Mouse (Mus musculus): Measurements from ENCODE around the gene Myom1. TPM values are rescaled to one million over a fixed set of nuclear protein-coding genes. Genes with fewer than 3 reads are reported as not detected.

The Myom1 gene
- polyA plus RNA-seq, 1 experiment from 2014 or later = 1.3 TPM

- no peak for ATAC-seq
- Histone ChIP-seq H3K4me2 (ENCODE audit: low read length) (no peak overlapping the region), H3K4me3 (replicated peaks; ENCODE audit: low read length) (no peak overlapping the region), H3K9me3 (ENCODE audit: control insufficient read depth, low read length) (no peaks in the 10 kb centered on the region), H3K27me3 (replicated peaks; ENCODE audit: control insufficient read depth, insufficient read depth, low read length) (no peaks in the 10 kb centered on the region), H3K36me3 (ENCODE audit: control insufficient read depth, insufficient read depth) (no peaks in the 10 kb centered on the region), H3K27ac (ENCODE audit: low read length) (no peak overlapping the region), H3K9ac (replicated peaks; ENCODE audit: low read depth, low read length) (no peak overlapping the region), H3K4me1 (replicated peaks; ENCODE audit: control insufficient read depth, insufficient read depth, low read length) (no peaks in the 10 kb centered on the region)
- WGBS = 83% methylated on average over 5 of the region's 5 CpGs
Measured at GRCm38 (mm10) chr17:71168205-71168815, 165.9 kb downstream of the Myom1 start.

DNA sequence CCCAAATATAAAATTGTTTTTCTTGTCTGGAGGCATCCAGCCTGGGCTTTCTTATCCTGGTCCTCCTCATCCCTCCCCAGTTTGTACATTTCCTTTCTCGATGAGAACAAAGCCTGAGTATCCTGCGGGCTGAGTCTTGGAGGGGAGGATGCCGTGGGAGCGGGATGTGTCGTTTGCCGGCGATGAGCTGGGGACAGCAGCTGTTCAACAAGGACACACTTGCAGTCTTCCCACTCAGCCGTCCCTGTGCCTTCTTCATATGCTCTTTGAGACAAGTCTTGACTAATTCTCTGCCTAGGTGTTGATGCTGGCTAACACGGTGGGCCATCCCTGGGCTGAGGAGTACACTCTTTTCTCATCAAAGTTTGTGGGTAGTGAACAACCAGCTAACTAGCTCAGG is 166.4 kb downstream of the Myom1 start:
- Histone ChIP-seq H3K9me3 (ENCODE audit: control insufficient read depth, low read length) (no peaks in the 10 kb centered on the region), H3K4me3 (replicated peaks; ENCODE audit: low read length) (no peak overlapping the region), H3K36me3 (ENCODE audit: control insufficient read depth, insufficient read depth) (no peaks in the 10 kb centered on the region), H3K27me3 (replicated peaks; ENCODE audit: control insufficient read depth, insufficient read depth, low read length) (no peaks in the 10 kb centered on the region), H3K4me2 (ENCODE audit: low read length) (no peak overlapping the region), H3K4me1 (replicated peaks; ENCODE audit: control insufficient read depth, insufficient read depth, low read length) (no peaks in the 10 kb centered on the region), H3K9ac (replicated peaks; ENCODE audit: low read depth, low read length) (no peak overlapping the region), H3K27ac (ENCODE audit: low read length) (no peak overlapping the region)
- ATAC-seq = no peak
- WGBS = 66% methylated on average over 9 of the region's 9 CpGs

- no peak overlapping the region for H3K27ac ChIP-seq (ENCODE audit: low read length)
- no peaks in the 10 kb centered on the region for H3K9me3 ChIP-seq (ENCODE audit: control insufficient read depth, low read length)
- no peaks in the 10 kb centered on the region for H3K27me3 ChIP-seq (replicated peaks; ENCODE audit: control insufficient read depth, insufficient read depth, low read length)
- H3K4me3 ChIP-seq (replicated peaks; ENCODE audit: low read length) = no peak overlapping the region
- H3K36me3 ChIP-seq (ENCODE audit: control insufficient read depth, insufficient read depth) = no peaks in the 10 kb centered on the region
- no peak overlapping the region for H3K9ac ChIP-seq (replicated peaks; ENCODE audit: low read depth, low read length)
- 82% methylated on average over 1 of the region's 1 CpGs for WGBS
- no peak overlapping the region for H3K4me2 ChIP-seq (ENCODE audit: low read length)
- H3K4me1 ChIP-seq (replicated peaks; ENCODE audit: control insufficient read depth, insufficient read depth, low read length) = no peaks in the 10 kb centered on the region
- no peak for ATAC-seq
Measured at GRCm38 (mm10) chr17:71169639-71170038, 167.2 kb downstream of the Myom1 start.

GRCm38 (mm10) chr17:71171161-71171560 is 168.7 kb downstream of the Myom1 start:
- Histone ChIP-seq H3K27ac (ENCODE audit: low read length) (no peak overlapping the region), H3K36me3 (ENCODE audit: control insufficient read depth, insufficient read depth) (no peaks in the 10 kb centered on the region), H3K9me3 (ENCODE audit: control insufficient read depth, low read length) (no peaks in the 10 kb centered on the region), H3K4me2 (ENCODE audit: low read length) (no peak overlapping the region), H3K4me3 (replicated peaks; ENCODE audit: low read length) (no peak overlapping the region), H3K9ac (replicated peaks; ENCODE audit: low read depth, low read length) (no peak overlapping the region), H3K4me1 (replicated peaks; ENCODE audit: control insufficient read depth, insufficient read depth, low read length) (no peaks in the 10 kb centered on the region), H3K27me3 (replicated peaks; ENCODE audit: control insufficient read depth, insufficient read depth, low read length) (no peaks in the 10 kb centered on the region)
- 96% methylated on average over 4 of the region's 4 CpGs for WGBS
- no peak for ATAC-seq

Other genes with a start within 250 kb of the Myom1 start
- gene Tgif1, start 149.1 kb upstream of the Myom1 start, polyA plus RNA-seq (2015; fragmentation: Nextera tagmentation; extraction: Ambion mirVana) = 9.7 and 11.8 TPM in 2 replicates
- gene Myl12a, start 245 bp downstream of the Myom1 start, polyA plus RNA-seq (2015; fragmentation: Nextera tagmentation; extraction: Ambion mirVana) = 110 and 142 TPM in 2 replicates
- gene Lpin2, start 179.9 kb downstream of the Myom1 start, polyA plus RNA-seq (2015; fragmentation: Nextera tagmentation; extraction: Ambion mirVana) = 35.6 and 40.1 TPM in 2 replicates

All from forebrain, embryonic 16.5 days (tissue).